Mouse (Mus musculus) kidney, postnatal 36 days (tissue): ENCODE data around the gene Cntn5.

Experiments used
- DNase-seq, 2 experiments: peaks; one replicate each; pipeline ENCODE4 v3.0.0; 2021 to 2022; ENCODE audit warnings: mixed read lengths in 2 of 2

Gene Cntn5

DNA sequence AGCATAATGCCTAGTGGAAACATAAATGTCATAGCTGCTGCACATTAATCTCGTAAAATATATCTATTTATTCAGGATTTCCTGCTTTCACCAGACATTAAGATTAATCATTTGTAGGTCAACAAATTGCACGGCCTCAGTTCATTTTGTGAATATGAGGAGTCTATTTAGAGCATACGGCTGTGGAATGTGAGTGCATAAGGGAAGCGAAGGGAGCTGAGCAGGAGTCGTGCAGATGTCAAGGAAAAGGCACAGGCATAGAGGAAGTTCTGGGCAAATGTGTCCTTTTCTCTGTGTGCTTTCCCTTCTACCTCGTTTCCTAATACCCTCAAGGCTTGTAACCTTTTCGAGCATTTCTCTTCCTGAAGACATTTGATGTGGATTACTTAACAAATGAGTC is 504.5 kb downstream of the Cntn5 start:
- DNase-seq = no peak

DNA sequence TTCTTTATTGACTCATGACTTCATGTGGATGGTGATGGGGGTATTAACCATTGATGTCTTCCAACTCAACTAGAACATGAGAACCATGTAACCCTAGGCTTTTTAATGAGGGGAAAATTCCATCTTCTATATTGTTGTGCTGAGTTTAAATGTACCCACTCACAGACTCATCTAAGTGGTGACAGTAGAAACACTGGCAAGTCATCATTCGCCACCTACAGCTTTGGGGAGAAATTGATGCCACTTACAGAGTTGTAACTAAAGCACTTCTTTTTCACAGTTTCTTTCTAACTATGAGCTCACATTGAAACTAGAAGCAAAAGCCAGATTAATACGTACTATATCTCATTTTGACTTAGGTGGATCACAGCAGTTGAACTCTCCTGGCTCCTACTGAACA is 514.7 kb downstream of the Cntn5 start:
- no peak for DNase-seq

GRCm38 (mm10) chr9:10384455-10384854 is 520.1 kb downstream of the Cntn5 start:
- no peak for DNase-seq

DNA sequence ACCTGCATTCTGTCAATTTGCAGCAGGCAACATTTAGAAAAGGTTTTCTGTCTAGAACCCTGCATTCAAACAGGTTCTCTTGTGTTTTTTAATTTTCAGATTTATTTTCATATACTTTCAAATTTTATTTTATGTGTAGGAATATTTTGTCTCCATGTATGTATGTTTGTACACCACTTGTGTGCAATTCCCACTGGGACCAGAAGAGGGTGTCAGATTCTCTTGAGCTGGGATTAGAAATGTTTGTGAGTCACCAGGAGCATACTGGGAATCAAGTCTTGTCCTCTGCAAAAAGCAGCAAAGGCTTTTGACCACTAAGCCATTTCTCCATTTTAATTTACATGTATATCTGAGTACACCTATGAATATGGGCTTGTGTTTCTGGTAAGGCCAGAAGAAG is 521.4 kb downstream of the Cntn5 start:
- DNase-seq = no peak

DNA sequence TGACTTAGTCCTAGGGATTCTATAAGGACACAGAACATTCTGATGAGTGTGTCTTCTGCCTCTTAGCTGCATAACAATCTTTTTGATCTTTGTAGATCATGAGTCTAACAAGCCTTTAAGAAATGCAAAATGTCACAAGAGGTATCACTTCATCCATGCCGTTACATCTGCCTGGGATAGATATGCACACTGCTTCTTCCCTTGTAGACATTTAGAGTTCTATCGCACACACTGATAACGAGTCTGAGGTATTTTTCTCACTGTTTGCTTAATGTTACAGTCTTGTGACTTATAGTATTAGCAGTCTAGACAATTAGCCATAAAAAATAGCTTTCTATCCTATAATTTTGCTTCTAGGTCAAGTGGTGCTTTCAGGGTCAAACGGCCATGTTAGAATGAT is 522.9 kb downstream of the Cntn5 start:
- DNase-seq = no peak

DNA sequence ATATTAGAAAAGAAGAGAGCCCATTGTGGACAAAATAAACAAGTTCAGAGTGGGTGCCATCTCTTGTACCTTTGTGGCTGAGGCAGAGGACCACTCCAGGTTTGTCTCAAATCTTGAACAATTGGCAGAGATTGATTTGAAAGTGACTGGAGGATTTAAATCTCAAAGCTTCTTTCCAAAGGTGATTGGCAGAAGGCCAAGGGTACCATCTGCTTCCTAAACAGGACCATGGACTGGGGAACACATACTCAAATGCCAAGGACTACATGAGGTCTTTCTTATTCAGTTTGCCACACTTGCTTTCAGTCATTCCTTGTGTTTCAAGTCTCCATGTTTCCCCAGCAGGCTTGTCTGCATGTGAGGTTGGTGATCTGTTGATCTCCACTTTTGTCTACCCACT is 528.3 kb downstream of the Cntn5 start:
- no peak for DNase-seq

DNA sequence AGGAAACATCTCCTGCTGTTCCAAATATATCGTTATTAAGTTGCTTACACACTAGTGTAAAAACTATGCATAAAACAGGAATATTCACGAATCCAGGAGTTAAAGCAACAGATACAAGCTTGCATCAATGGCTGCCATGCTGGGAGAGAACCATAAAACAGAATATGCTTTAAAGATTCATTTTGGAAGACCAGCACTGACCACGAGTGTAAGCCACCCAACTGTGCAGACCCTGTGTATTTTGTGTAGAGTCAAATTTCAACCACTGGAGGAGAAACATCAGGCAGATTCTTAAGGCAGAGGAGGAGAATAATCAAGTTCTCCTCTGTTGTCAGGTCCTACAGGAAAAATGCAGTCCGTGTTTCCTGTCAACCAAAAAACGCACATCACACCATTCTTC is 535.6 kb downstream of the Cntn5 start:
- no peak for DNase-seq

GRCm38 (mm10) chr9:10368410-10368809 is 536.2 kb downstream of the Cntn5 start:
- DNase-seq = no peak

DNA sequence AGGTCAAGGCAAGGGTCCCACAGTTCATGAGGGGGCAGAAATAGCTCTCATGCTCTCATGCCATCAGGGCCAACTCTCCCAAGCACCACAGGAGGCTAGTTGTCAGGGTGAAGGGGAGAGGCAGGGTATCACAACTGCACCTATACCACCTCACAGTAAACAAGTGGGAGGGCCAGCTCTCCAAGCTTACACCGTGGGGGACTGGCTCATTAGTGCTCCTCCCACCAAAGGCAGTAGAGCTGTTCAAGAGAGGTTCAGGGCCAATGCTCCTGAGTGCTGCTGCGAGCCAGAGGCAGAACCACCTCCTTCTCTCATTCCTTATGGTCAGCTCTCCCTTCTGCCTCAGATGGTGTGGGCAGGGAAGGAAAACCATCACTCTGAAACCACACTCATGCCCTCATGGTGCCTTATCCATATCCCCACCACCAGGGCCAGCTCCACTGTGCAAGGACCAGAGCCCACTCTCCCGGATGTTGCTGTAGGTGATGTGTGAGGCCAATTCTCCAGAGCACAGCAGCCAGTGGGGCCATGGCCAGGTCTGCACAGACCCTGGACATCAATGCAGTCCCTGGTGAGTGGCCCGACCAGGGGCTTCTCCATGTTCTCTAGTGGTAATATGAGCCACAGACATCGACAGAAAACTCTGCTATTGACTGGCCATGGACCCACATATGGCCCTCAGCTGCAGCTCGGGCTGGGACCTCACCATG is 538.2 kb downstream of the Cntn5 start:
- DNase-seq = no peak

DNA sequence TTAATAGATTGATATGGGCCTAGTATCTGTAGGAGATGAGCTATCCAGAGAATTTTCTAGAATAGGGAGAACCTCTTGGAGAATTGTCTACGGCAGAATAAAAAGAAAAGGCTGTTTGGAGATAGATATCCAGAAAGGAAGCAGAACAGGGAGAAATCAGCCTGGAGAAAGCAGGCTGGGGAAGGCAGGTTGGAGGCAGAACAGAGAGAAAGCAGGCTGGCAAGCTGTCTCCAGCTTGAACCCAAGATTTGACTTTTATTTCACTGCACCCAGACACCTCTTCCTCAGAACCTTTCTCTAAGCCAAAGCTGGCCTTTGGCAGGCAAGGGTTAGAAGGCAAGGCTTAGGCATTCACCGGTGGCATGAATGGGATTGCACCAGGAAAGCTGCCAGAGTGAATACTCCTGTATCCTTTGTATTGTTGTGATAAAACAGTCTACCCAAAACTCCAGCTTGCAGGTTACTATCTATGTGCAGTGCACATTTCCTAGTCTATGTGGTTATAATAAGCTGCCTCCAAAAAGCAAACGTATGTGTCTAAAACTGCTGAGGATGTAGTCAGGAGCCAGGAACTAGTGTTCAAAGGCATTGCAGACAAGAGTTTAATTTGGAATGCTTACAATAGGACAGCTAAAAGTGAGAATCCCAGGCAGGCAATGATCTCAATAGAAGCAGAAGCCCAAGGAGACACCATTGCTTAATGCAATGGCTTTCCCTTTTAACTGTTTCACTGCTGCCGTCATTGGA is 553.5 kb downstream of the Cntn5 start:
- DNase-seq = no peak

GRCm38 (mm10) chr9:10348741-10349140 is 555.8 kb downstream of the Cntn5 start:
- DNase-seq = no peak

- DNase-seq = no peak
Measured at GRCm38 (mm10) chr9:10348222-10348621, 556.4 kb downstream of the Cntn5 start.

DNA sequence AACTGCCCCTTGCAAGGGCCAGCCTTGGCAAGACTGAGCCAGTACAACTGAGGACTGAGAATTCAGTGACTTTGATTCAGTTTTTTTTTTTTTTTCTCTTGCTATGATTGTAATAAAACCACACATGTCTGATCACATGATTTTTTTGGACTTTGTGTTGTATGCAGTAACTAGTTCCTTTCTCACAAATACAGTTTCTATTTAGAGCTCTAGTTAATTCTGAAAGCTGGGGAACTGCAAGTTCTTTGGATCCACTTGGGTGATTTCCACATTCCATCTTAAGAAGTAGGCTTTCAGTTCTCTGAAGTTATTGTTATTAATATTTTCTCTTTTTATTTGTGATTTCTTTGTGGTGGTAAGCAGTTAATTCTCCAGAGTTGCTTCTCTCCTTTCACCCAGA is 563.8 kb downstream of the Cntn5 start:
- peak in 1 of 2 experiments; percentile 22 for DNase-seq

GRCm38 (mm10) chr9:10339716-10340115 is 564.9 kb downstream of the Cntn5 start:
- no peak for DNase-seq

DNA sequence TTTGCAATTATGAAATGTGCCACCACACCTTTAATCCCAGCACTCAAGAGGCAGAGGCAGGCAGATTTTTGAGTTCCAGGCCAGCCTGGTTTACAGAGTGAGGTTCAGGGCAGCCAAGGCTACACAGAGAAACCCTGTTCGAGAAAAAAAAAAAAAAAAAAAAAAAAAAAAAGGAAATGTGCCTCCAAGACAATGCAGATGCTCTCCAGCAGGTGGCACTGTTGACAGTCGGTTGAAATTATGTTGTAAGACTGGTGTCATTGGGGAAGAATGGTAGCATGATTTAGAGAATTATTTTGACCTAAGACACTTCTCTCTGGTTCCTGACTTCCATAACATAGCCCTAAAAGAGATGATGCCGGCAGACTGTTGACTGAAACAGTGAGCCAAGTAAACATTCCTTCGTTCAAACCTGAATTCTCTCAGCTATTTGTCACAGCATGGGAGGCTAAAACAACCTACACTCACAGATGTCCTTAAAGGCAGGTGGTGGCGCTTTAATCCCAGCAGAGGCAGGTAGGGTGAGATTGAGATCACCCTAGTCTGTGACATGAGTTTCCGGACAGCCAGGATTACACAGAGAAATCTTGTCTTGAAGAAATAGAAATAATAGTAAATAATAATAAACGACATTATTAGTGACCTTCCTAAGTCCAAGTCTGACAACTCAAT is 579.7 kb downstream of the Cntn5 start:
- peak; percentile 29 to 74 for DNase-seq

DNA sequence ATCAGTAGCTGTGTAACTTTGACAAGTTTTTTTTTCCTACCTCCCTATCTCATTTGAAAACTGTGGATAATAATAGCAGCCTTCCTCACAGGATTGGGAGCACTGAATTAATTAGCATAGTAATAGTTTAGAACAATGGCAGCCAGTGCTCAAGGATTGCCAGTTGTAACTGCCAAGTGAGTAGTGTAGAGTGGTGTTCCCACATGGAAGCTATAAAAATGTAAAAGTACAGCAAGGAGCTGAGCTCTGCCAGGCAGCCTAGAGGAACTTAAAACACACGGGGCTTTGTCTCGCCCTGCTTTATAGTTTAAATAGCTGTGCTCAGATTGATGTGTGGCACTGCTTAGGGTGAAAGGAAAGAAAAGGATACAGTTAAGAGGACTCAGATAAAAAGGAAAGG is 635.2 kb downstream of the Cntn5 start:
- no peak for DNase-seq

DNA sequence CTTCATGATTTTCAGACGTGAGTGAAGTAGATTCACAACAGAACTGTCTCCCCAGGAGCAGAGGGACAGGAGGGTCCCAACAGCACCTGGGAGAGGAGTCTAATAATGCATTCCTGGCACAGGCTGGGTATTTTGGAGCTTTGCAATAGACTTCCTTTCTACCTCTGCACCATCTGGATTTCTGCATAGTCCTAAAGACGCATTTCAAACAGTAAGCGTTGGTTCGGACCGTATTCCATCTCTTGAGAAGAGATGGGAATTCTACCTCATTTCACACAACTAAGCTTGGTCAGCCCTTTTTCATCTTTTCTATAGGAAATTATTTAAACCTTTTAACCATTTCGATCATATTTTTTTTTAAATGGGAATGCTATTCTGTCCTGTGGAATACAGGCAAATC is 635.7 kb downstream of the Cntn5 start:
- DNase-seq = no peak

GRCm38 (mm10) chr9:10265616-10266015 is 639.0 kb downstream of the Cntn5 start:
- no peak for DNase-seq

DNA sequence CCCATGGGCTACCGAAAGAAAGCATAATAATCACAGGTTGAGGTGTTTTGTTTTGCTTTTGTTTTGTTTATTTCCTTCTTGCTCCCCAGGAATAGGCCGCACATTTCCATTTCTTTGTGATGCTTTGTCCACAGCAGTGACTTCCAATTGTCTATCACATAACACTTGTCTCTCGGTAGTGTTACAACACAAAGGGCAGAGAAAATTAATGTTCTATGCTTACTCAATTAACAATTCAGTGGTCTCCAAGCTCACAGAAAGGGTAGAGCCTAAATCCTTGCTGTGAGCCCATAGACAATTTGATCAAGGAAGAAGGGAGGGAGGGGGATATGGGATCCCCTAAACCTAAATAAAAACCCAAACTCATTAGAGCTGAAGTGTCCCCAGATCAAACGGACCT is 671.2 kb downstream of the Cntn5 start:
- no peak for DNase-seq

- DNase-seq = no peak
Measured at GRCm38 (mm10) chr9:10232066-10232465, 672.5 kb downstream of the Cntn5 start.

DNA sequence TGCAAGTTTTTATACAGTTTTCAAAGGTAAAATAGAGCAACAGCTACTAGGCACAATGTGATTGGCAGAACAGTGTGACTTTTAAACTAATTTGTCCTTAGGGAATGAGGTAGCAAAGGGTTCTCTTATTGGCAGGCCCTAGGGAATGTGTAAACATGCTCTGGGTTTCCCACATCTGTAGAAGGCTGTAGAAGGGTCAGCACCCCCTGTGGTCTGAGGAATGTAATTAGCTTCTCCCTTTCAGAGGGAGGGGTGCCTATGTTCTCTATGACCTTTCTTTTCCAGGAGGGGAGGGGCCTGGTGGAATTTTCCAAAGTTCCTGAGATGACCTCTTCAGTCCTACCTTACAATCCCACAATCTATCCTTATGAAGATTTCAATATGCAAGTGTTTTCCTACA is 673.6 kb downstream of the Cntn5 start:
- DNase-seq = no peak

- DNase-seq = no peak
Measured at GRCm38 (mm10) chr9:10229716-10230115, 674.9 kb downstream of the Cntn5 start.

- DNase-seq = no peak
Measured at GRCm38 (mm10) chr9:10226013-10226412, 678.6 kb downstream of the Cntn5 start.

GRCm38 (mm10) chr9:10186063-10186462 is 718.5 kb downstream of the Cntn5 start:
- DNase-seq = no peak
